In the genomic region with DNA sequence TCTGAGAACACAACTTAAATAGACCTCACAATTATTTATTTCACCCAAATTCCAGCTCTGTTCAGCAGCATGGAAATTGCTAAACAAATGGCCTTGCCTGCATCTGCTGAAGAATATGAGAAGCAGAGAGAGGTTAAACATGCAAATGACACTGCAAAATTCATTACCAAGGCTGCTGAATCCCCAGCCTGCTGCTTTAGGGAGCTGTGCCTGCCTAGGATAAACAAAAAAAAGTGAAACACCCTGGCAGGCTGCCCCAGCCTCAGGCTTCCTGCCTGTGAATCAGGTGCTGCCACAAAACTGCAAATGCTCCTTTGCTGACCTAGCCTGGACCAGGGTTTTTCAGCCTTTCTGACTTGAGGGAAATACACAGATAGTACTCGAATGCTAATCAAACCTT, we compare ENCODE assay signal across 9 mouse cellular contexts.
DNase-seq lines count a peak whose midpoint lies in the region; ATAC-seq and TF ChIP-seq lines count a peak whose summit lies in the region.
"Had no signal": no experiment of that assay in that cellular context is flagged by ENCODE, and none has a peak within 500 bp of the region (broad histone marks: within the 10 kb centered on the region; RNA-seq: fewer than 3 reads in every experiment).

No protein-coding gene starts in this region.

- H3K4me1 ChIP-seq in forebrain, embryonic 15.5 days, result peaks cover 9% of the 10 kb centered on the region
- peaks cover 3% of the 10 kb centered on the region; the same call in 1 of the 2 replicates for H3K4me1 ChIP-seq in midbrain, postnatal 0 days (ENCODE audit: insufficient read depth, low read length)
- no peaks in the 10 kb centered on the region for H3K4me1 ChIP-seq in intestine, postnatal 0 days (replicated peaks; ENCODE audit: control insufficient read depth, insufficient read depth, low read length)
- H3K4me1 ChIP-seq: embryonic facial prominence, embryonic 13.5 days had no signal

- H3K4me3 ChIP-seq in forebrain, embryonic 15.5 days, result no peak overlapping the region
- no peak overlapping the region for H3K4me3 ChIP-seq in midbrain, postnatal 0 days (ENCODE audit: low read depth, low read length)
- H3K4me3 ChIP-seq in intestine, postnatal 0 days (ENCODE audit: low read depth, low read length), result no peak overlapping the region
- H3K4me3 ChIP-seq: embryonic facial prominence, embryonic 13.5 days had no signal

- ATAC-seq in forebrain, embryonic 15.5 days (replicated peaks), result peak; percentile 89
- no peak for ATAC-seq in midbrain, postnatal 0 days (ENCODE audit: low FRiP score)
- no peak for ATAC-seq in intestine, postnatal 0 days

- 47% methylated on average over 1 of the region's 1 CpGs for WGBS in forebrain, embryonic 15.5 days
- 51% methylated on average over 1 of the region's 1 CpGs for WGBS in midbrain, postnatal 0 days
- WGBS in intestine, postnatal 0 days, result 42% methylated on average over 1 of the region's 1 CpGs

- H3K9me3 ChIP-seq in forebrain, embryonic 15.5 days, result no peaks in the 10 kb centered on the region
- H3K9me3 ChIP-seq in midbrain, postnatal 0 days (ENCODE audit: low read length), result no peaks in the 10 kb centered on the region
- no peaks in the 10 kb centered on the region for H3K9me3 ChIP-seq in intestine, postnatal 0 days (ENCODE audit: control insufficient read depth)
- H3K9me3 ChIP-seq: embryonic facial prominence, embryonic 13.5 days had no signal

- peak overlapping the region; percentile 27 for H3K27ac ChIP-seq in forebrain, embryonic 15.5 days (replicated peaks)
- no peak overlapping the region for H3K27ac ChIP-seq in midbrain, postnatal 0 days (ENCODE audit: low read depth, low read length)
- H3K27ac ChIP-seq in intestine, postnatal 0 days (ENCODE audit: low read depth, low read length), result no peak overlapping the region
- H3K27ac ChIP-seq: embryonic facial prominence, embryonic 13.5 days had no signal

- H3K9ac ChIP-seq in forebrain, embryonic 15.5 days (replicated peaks), result no peak overlapping the region
- H3K9ac ChIP-seq in midbrain, postnatal 0 days (replicated peaks; ENCODE audit: low read length, poor library complexity, severe bottlenecking), result no peak overlapping the region
- H3K9ac ChIP-seq in intestine, postnatal 0 days (ENCODE audit: low read depth, low read length), result no peak overlapping the region
- H3K9ac ChIP-seq: embryonic facial prominence, embryonic 13.5 days had no signal

- H3K27me3 ChIP-seq in forebrain, embryonic 15.5 days, result no peaks in the 10 kb centered on the region
- H3K27me3 ChIP-seq in midbrain, postnatal 0 days (ENCODE audit: insufficient read depth, low read length), result no peaks in the 10 kb centered on the region
- no peaks in the 10 kb centered on the region for H3K27me3 ChIP-seq in intestine, postnatal 0 days (replicated peaks; ENCODE audit: control insufficient read depth, insufficient read depth, low read length)
- H3K27me3 ChIP-seq: embryonic facial prominence, embryonic 13.5 days had no signal

- TF ChIP-seq CTCF in midbrain, postnatal 0 days (IDR thresholded peaks at IDR 0.05), result no peak
- no peak for TF ChIP-seq CTCF in intestine, postnatal 0 days (IDR thresholded peaks at IDR 0.05; ENCODE audit: low read depth)

- DNase-seq in kidney, postnatal 10 days, result peak; percentile 25
- no peak for DNase-seq in kidney, adult 11 months
- DNase-seq in adrenal gland, postnatal 25 days, result peak; percentile 29
- DNase-seq in midbrain, postnatal 0 days (ENCODE audit: low spot score), result peak; percentile 40
- DNase-seq in embryo, embryonic 10.5 days (ENCODE audit: low spot score), result no peak
- DNase-seq in Muller cell, postnatal 12 days (ENCODE audit: inconsistent ontology term), result no peak

- H3K36me3 ChIP-seq in forebrain, embryonic 15.5 days, result no peaks in the 10 kb centered on the region
- H3K36me3 ChIP-seq in midbrain, postnatal 0 days (ENCODE audit: insufficient read depth, low read length), result no peaks in the 10 kb centered on the region
- no peaks in the 10 kb centered on the region for H3K36me3 ChIP-seq in intestine, postnatal 0 days (ENCODE audit: control insufficient read depth, insufficient read depth)
- H3K36me3 ChIP-seq: embryonic facial prominence, embryonic 13.5 days had no signal

- no peak overlapping the region for H3K4me2 ChIP-seq in forebrain, embryonic 15.5 days (replicated peaks)
- no peak overlapping the region for H3K4me2 ChIP-seq in midbrain, postnatal 0 days (ENCODE audit: low read depth, low read length, poor library complexity, severe bottlenecking)
- no peak overlapping the region for H3K4me2 ChIP-seq in intestine, postnatal 0 days (replicated peaks; ENCODE audit: low read depth)
- H3K4me2 ChIP-seq: embryonic facial prominence, embryonic 13.5 days had no signal

Comparison
In these comparisons a context has a peak if more than half of its experiments do, and no peak if none do; other contexts are left out.
1. DNase-seq: peak in kidney, postnatal 10 days (single experiment), adrenal gland, postnatal 25 days (single experiment) and midbrain, postnatal 0 days (single experiment); none in kidney, adult 11 months (single experiment), embryo, embryonic 10.5 days (single experiment) and Muller cell, postnatal 12 days (single experiment).